Mouse (Mus musculus) ES-Bruce4 (cell line): ENCODE data around the gene Vstm4.

Experiments
- CTCF ChIP-seq: IDR thresholded peaks from one replicate; pipeline ENCODE4 v1.8.1; 2011; ENCODE audit warnings: low read depth, low read length
- POLR2A ChIP-seq: IDR thresholded peaks from one replicate; pipeline ENCODE4 v1.8.1; 2011; ENCODE audit warnings: low read length; ENCODE audit not compliant: insufficient read depth

- TF ChIP-seq CTCF = no peak
- no peak for TF ChIP-seq POLR2A
Measured at GRCm38 (mm10) chr14:32932220-32932619, 75.7 kb downstream of the Vstm4 start.
